Mouse (Mus musculus): ENCODE measurements at regions not wholly inside any gene's neighbourhood (a gene's known extent, or its start where the extent isn't known, plus 50 kb on each side); places are given as distances from the start of the nearest gene placed in this dataset.
"Not testable (repeated sequence)": the region's sequence is repeated elsewhere in the genome, so short reads cannot be mapped to it uniquely, and the experiment has no call there.

GRCm38 (mm10) chr10:11555376-11555775, 212.2 kb downstream of the Epm2a start:
- not testable (repeated sequence) for TF ChIP-seq ZNF384 (IDR thresholded peaks at IDR 0.05; ENCODE audit: low read depth, low read length); ZC3H11A (IDR thresholded peaks at IDR 0.05; ENCODE audit: borderline replicate concordance, low read depth, low read length); MAFK (IDR thresholded peaks at IDR 0.05; ENCODE audit: insufficient read depth, low read depth, low read length)

Data from ES-E14 (cell line).